Mouse (Mus musculus) forebrain, embryonic 10.5 days (tissue): ENCODE measurements around the gene Fam234b. TPM values are rescaled to one million over a fixed set of nuclear protein-coding genes. Genes with fewer than 3 reads are reported as not detected.

ENCODE experiments used
- DNase-seq: peaks from one replicate; pipeline ENCODE4 v3.0.0-alpha.2; 2017; ENCODE audit warnings: low spot score; ENCODE audit errors: extremely low spot score
- H3K27ac ChIP-seq: fragments of 300-500 bp; sonication (generic); 2 replicates; pipeline ENCODE4 v1.5.1; 2016; ENCODE audit warnings: mild to moderate bottlenecking
- H3K27me3 ChIP-seq: fragments of 300-500 bp; sonication (generic); 2 replicates; pipeline ENCODE4 v1.6.1; 2016; ENCODE audit warnings: mild to moderate bottlenecking; ENCODE audit not compliant: poor library complexity, severe bottlenecking
- H3K36me3 ChIP-seq: fragments of 300-500 bp; sonication (generic); replicated peaks from 2 replicates; pipeline ENCODE4 v1.6.1; 2016; ENCODE audit warnings: mild to moderate bottlenecking, moderate library complexity
- H3K4me1 ChIP-seq: fragments of 300-500 bp; sonication (generic); 2 replicates; pipeline ENCODE4 v1.6.1; 2016
- H3K4me3 ChIP-seq: fragments of 300-500 bp; sonication (generic); 2 replicates; pipeline ENCODE4 v1.5.1; 2016; ENCODE audit warnings: mild to moderate bottlenecking, moderate library complexity
- H3K9me3 ChIP-seq: fragments of 300-500 bp; sonication (generic); 2 replicates; pipeline ENCODE4 v1.6.1; 2016; ENCODE audit warnings: mild to moderate bottlenecking, moderate library complexity
- WGBS: fragments of 180-500 bp; shearing (Covaris S2); methylation state at CpG from one replicate; pipeline ENCODE4 v1.1.7; 2016; 5-methylcytosine and 5-hydroxymethylcytosine counted together
- polyA plus RNA-seq: library from polyadenylated mRNA; unstranded; fragments of >200 nt; fragmentation: Nextera tagmentation; extraction: Ambion mirVana; gene quantifications from 2 replicates; pipeline ENCODE4 v1.2.1, GENCODE M21; 2016

Gene Fam234b
- polyA plus RNA-seq, 1 experiment from 2014 or later, result 25.4 TPM

- no peak overlapping the region for H3K4me3 ChIP-seq
- no peak overlapping the region for H3K27ac ChIP-seq
- peaks cover 9% of the 10 kb centered on the region for H3K4me1 ChIP-seq
- no peaks in the 10 kb centered on the region for H3K27me3 ChIP-seq
- no peaks in the 10 kb centered on the region for H3K9me3 ChIP-seq
- no peak for DNase-seq
- H3K36me3 ChIP-seq, result no peaks in the 10 kb centered on the region
- 88% methylated on average over 10 of the region's 10 CpGs for WGBS
These were observed 10.5 kb upstream of the Fam234b start for GRCm38 (mm10) chr6:135187076-135187917.

- Histone ChIP-seq H3K4me3 (no peak overlapping the region), H3K36me3 (no peaks in the 10 kb centered on the region), H3K27ac (no peak overlapping the region), H3K4me1 (peaks cover 15% of the 10 kb centered on the region), H3K27me3 (no peaks in the 10 kb centered on the region), H3K9me3 (no peaks in the 10 kb centered on the region)
- WGBS, result 77% methylated on average over 4 of the region's 4 CpGs
- no peak for DNase-seq
These were observed 9.1 kb upstream of the Fam234b start for GRCm38 (mm10) chr6:135188629-135189028.

GRCm38 (mm10) chr6:135190122-135190521, 7.7 kb upstream of the Fam234b start:
- 0 out of 2 replicates have a peak overlapping the region, but pooled peaks have one; percentile 33 for H3K27ac ChIP-seq
- H3K9me3 ChIP-seq, result no peaks in the 10 kb centered on the region
- no peaks in the 10 kb centered on the region for H3K27me3 ChIP-seq
- WGBS, result 65% methylated on average over 6 of the region's 6 CpGs
- no peak for DNase-seq
- H3K36me3 ChIP-seq, result no peaks in the 10 kb centered on the region
- no peak overlapping the region for H3K4me3 ChIP-seq
- H3K4me1 ChIP-seq, result peaks cover 20% of the 10 kb centered on the region

- peaks cover 5% of the 10 kb centered on the region for H3K27me3 ChIP-seq
- no peaks in the 10 kb centered on the region for H3K36me3 ChIP-seq
- no peak for DNase-seq
- H3K9me3 ChIP-seq, result no peaks in the 10 kb centered on the region
- H3K27ac ChIP-seq, result no peak overlapping the region
- no peak overlapping the region for H3K4me3 ChIP-seq
- peaks cover 20% of the 10 kb centered on the region for H3K4me1 ChIP-seq
- 89% methylated on average over 1 of the region's 1 CpGs for WGBS
These were observed 5.9 kb upstream of the Fam234b start for GRCm38 (mm10) chr6:135191906-135192305.

- WGBS, result 77% methylated on average over 8 of the region's 8 CpGs
These were observed 4.8 kb upstream of the Fam234b start for GRCm38 (mm10) chr6:135192993-135193392.

DNA sequence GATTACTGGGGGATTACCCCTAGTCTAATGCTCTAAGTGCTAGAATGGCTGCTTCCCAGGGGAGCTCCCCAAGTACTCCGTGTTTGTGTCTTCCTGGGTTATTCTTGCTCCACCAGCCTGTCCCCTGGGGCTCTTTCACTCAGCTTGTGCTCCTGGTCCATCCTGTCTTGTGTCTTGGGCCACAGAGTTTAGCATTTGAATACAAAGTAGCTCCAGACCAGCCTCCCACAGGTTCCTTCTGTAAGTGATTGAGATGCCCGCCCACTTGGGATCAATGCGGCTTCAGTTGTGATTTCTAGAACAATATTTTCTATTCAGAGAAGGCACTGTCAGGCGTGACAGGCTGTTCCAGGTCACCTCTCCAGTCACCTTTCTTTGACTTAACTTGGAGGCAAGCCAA, 4.0 kb upstream of the Fam234b start:
- Histone ChIP-seq H3K4me3 (no peak overlapping the region), H3K36me3 (no peaks in the 10 kb centered on the region), H3K4me1 (peaks cover 33% of the 10 kb centered on the region), H3K27me3 (peaks cover 12% of the 10 kb centered on the region), H3K9me3 (no peaks in the 10 kb centered on the region), H3K27ac (no peak overlapping the region)
- WGBS, result 44% methylated on average over 4 of the region's 4 CpGs
- DNase-seq, result no peak

More at GRCm38 (mm10) chr6:135192993-135193392, 4.8 kb upstream of the Fam234b start:
- no peak for DNase-seq
- no peak overlapping the region for H3K27ac ChIP-seq
- H3K4me3 ChIP-seq, result no peak overlapping the region
- peaks cover 27% of the 10 kb centered on the region for H3K4me1 ChIP-seq
- H3K36me3 ChIP-seq, result no peaks in the 10 kb centered on the region
- no peaks in the 10 kb centered on the region for H3K9me3 ChIP-seq
- peaks cover 12% of the 10 kb centered on the region for H3K27me3 ChIP-seq

DNA sequence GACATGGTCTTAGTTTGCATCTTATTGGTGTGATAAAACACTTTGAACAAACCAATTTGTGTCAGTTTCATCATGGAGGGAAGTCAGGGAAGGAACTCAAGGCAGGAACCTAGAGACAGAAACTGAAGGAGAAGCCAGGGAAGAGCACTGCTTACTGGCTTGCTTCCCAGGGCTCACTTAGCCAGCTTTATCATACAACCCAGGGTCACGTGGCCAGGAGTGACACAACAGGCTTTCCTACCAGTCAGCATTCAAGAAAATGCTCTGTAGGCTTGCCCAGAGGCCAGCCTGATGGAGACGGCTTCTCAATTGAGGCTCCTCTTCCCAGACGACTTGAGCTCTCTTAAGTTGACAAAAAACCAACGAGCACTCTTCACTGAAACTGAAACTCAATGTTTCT, 2.9 kb upstream of the Fam234b start:
- DNase-seq, result no peak
- Histone ChIP-seq H3K36me3 (no peaks in the 10 kb centered on the region), H3K27me3 (peaks cover 12% of the 10 kb centered on the region), H3K4me1 (peaks cover 39% of the 10 kb centered on the region), H3K27ac (no peak overlapping the region), H3K4me3 (no peak overlapping the region), H3K9me3 (no peaks in the 10 kb centered on the region)
- WGBS, result 79% methylated on average over 4 of the region's 4 CpGs

- H3K9me3 ChIP-seq, result no peaks in the 10 kb centered on the region
- H3K4me1 ChIP-seq, result peaks cover 32% of the 10 kb centered on the region
- 86% methylated on average over 8 of the region's 8 CpGs for WGBS
- DNase-seq, result no peak
- H3K27ac ChIP-seq, result no peak overlapping the region
- no peaks in the 10 kb centered on the region for H3K36me3 ChIP-seq
- H3K4me3 ChIP-seq, result no peak overlapping the region
- H3K27me3 ChIP-seq, result peaks cover 12% of the 10 kb centered on the region
These were observed 1.1 kb upstream of the Fam234b start for GRCm38 (mm10) chr6:135196707-135197106.

DNA sequence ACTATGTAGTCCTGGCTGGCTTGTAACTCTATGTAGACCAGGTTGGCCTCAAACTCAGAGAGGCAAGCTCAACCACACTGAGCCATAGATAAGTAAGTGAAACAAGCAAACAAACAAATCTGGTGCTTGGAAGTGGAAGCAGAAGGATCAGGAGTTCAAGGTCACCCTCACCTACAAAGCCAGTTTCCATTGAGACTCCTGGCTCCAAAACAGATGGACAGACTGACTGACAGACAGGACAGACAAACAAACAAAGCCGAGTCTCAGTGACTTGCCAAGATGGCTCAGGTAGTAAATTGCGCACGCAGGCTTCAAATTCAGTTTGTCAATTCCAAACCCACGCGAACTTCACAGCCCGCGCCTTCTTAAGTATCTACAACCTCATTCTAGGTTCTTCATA, 331 bp upstream of the Fam234b start:
- H3K4me3 ChIP-seq, result peak overlapping the region; percentile 91
- H3K9me3 ChIP-seq, result no peaks in the 10 kb centered on the region
- DNase-seq, result no peak
- no peaks in the 10 kb centered on the region for H3K36me3 ChIP-seq
- H3K27ac ChIP-seq, result peak overlapping the region; percentile 93
- H3K4me1 ChIP-seq, result peaks cover 32% of the 10 kb centered on the region
- peaks cover 12% of the 10 kb centered on the region for H3K27me3 ChIP-seq
- WGBS, result 20% methylated on average over 7 of the region's 7 CpGs

GRCm38 (mm10) chr6:135198726-135199125, 949 bp downstream of the Fam234b start:
- no peak for DNase-seq
- peak overlapping the region; percentile 91 for H3K4me3 ChIP-seq
- H3K27me3 ChIP-seq, result peaks cover 12% of the 10 kb centered on the region
- H3K9me3 ChIP-seq, result no peaks in the 10 kb centered on the region
- H3K4me1 ChIP-seq, result peaks cover 26% of the 10 kb centered on the region
- 47% methylated on average over 6 of the region's 6 CpGs for WGBS
- peak overlapping the region; percentile 93 for H3K27ac ChIP-seq
- H3K36me3 ChIP-seq, result no peaks in the 10 kb centered on the region

DNA sequence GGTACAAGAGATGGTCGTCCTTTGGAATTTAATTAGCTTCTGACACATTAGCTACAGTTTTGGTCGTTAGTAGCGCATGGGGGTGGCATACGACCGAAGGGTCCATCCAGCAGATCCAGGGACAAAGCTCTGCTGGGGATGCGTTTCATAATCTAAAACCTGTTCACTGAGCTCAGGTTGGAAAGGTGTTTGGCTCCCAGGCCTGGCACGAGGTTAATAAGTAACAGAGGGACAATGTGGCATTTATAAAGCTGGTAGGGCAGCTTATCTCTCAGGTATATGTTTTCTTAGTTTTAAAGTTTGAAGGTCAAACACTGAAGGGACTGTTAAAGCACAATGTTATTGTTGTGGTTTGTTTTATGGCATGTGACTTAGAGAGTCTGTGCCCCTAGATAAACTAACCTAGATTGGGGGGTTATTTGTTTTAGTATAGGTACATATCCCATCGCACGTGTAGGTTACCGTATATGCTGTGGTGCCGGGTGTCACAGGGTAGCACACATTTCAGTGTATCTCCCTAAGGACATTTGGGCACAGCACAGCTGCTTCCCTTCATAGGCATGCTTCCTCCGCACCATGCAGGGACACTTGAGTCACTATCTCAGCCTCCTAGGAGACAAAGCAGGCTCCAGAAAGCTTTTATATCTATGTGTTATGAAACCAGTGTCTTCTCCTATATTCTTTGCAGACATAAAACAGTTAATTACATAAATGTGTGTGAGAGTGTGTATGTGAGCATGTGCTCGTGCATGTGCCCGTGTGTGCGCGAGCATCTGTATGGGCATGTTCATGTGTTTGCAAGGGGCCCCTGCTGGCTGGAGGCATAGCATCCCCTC, 2.6 kb downstream of the Fam234b start:
- DNase-seq, result no peak
- WGBS, result 88% methylated on average over 16 of the region's 16 CpGs
- peaks cover 12% of the 10 kb centered on the region for H3K27me3 ChIP-seq

GRCm38 (mm10) chr6:135202668-135203067, 4.9 kb downstream of the Fam234b start:
- 87% methylated on average over 6 of the region's 6 CpGs for WGBS
- H3K9me3 ChIP-seq, result no peaks in the 10 kb centered on the region
- H3K27ac ChIP-seq, result no peak overlapping the region
- H3K4me1 ChIP-seq, result peaks cover 26% of the 10 kb centered on the region
- no peaks in the 10 kb centered on the region for H3K36me3 ChIP-seq
- H3K27me3 ChIP-seq, result no peaks in the 10 kb centered on the region
- no peak for DNase-seq
- no peak overlapping the region for H3K4me3 ChIP-seq

More for the DNA sequence above, 2.6 kb downstream of the Fam234b start:
- H3K4me1 ChIP-seq, result peaks cover 24% of the 10 kb centered on the region
- no peaks in the 10 kb centered on the region for H3K9me3 ChIP-seq
- H3K36me3 ChIP-seq, result no peaks in the 10 kb centered on the region
- H3K27ac ChIP-seq, result no peak overlapping the region
- H3K4me3 ChIP-seq, result no peak overlapping the region

DNA sequence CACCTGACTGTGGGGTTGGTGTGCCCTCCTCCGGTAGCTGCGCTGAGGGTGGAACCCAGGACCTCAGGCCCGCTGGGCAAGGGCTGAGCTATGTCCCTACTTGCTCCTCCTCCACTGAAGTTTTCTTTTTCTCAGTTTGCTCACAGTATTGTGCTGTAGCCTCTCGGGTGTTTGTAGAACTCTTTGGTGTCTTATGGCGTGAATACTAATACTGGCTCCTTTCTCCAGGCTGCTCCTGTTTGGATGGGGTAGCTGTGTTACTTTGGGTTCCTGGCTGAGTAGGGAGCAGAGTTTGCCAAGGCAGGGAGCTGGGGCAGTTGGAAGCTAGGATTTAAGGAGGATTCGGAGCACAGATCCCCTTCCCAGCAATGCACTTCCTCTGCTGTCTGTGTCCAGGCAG, 6.0 kb downstream of the Fam234b start:
- Histone ChIP-seq H3K27ac (no peak overlapping the region; the same call in 1 of the 2 replicates), H3K9me3 (no peaks in the 10 kb centered on the region), H3K4me3 (no peak overlapping the region), H3K27me3 (no peaks in the 10 kb centered on the region), H3K36me3 (peaks cover 3% of the 10 kb centered on the region; the same call in 1 of the 2 replicates), H3K4me1 (peaks cover 17% of the 10 kb centered on the region)
- DNase-seq, result no peak
- WGBS, result 73% methylated on average over 6 of the region's 6 CpGs
